Mouse (Mus musculus) liver, adult 2 months (tissue): ENCODE data around the gene Scube2.
A peak's percentile ranks its signal among the peaks of the same experiment; 100 is the strongest.

Source experiments
- CTCF ChIP-seq: fragments of 200-500 bp; IDR thresholded peaks from 2 replicates; pipeline ENCODE4 v1.5.1; 2011; ENCODE audit warnings: low read depth, low read length, control low read depth
- POLR2A ChIP-seq: fragments of 200-500 bp; IDR thresholded peaks from 2 replicates; pipeline ENCODE4 v1.6.1; 2011; ENCODE audit warnings: low read length, control low read depth; ENCODE audit not compliant: insufficient read depth; ENCODE audit errors: extremely low read depth

- TF ChIP-seq CTCF (0 out of 2 replicates have a peak, but pooled peaks have one; percentile 21), POLR2A (no peak)
Measured at GRCm38 (mm10) chr7:109804843-109805242, 60.6 kb downstream of the Scube2 start.
